Mouse (Mus musculus): Measurements from ENCODE around the gene Eef1g.

The Eef1g gene

DNA sequence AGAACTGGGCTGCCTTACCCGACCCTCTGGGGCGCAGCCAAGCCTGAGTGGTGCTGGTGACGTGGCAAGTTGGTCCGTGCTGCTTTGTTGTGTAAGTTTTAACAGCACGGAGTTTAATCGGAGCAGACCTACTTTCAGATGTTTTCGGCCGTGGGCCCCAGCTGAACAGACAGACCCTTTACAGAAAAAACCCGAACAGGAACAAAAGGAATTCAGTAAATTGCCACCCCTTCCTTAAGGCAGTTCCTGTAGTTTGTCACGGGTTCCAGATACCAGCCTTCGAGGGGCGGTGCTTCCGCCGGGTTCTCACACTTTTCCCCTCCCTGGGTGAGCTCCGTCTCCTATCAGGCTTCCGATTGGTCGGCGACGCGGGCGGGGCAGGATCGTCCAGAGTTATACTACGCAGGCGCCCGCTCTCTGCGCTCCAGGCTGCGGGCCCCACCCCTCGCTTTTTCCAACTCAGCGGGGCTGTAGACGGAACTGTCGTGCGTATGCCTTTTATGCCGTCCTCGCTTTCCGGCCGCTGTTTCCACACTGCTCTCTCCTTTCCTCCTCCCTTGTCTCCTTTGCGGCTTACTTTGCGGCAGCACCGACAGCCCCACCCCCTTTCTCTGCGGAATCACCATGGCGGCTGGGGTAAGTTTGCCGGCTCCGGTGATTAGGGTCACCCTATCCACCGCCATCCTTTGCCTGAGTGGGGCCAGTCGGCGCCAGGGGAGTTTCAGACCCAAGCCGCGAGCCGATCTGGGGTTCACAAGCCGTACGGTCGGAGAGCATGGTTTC, at the start of gene Eef1g:
Eef1g (plus strand) TSS at position 452 of the 783 bp plus-strand sequence.
- DNase-seq, result peak; percentile 100

DNA sequence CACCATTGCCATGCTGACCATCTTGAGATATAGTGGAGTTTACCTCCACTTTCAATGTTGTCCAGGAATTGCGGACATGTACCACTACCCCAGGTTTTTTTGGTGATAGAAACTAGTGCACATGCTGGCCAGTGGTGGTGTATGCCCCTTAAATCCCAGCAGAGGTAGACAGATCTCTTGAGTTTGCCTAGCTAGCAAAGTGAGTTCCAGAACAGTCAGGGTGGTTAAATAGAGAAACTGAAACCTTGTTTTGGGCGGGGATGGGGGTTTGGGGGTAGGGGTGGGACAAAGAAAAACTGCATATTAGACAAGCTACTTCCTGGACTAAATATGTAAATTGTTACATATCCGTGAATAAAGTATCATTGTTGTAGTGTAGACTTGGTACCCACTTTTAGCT, 47.8 kb upstream of the Eef1g start:
- no peak for DNase-seq

DNA sequence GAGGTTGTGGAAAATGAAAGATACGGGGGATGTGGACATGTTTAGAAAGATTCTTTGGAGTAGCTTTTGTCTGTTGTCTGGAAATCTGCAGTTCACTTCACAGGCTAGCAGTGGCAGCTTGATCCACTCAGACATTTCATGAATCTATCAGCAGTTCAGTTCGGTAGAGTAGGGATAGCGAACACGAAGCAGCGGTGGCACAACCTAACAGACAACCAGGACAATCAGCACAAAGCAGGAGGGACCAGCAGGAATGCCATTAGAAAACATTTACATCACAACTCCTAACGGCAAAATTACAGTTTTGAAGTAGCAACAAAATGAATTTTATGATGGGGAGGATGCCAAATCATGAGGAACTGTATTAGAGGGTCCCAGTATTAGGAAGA, 47.2 kb upstream of the Eef1g start:
- no peak for DNase-seq

DNA sequence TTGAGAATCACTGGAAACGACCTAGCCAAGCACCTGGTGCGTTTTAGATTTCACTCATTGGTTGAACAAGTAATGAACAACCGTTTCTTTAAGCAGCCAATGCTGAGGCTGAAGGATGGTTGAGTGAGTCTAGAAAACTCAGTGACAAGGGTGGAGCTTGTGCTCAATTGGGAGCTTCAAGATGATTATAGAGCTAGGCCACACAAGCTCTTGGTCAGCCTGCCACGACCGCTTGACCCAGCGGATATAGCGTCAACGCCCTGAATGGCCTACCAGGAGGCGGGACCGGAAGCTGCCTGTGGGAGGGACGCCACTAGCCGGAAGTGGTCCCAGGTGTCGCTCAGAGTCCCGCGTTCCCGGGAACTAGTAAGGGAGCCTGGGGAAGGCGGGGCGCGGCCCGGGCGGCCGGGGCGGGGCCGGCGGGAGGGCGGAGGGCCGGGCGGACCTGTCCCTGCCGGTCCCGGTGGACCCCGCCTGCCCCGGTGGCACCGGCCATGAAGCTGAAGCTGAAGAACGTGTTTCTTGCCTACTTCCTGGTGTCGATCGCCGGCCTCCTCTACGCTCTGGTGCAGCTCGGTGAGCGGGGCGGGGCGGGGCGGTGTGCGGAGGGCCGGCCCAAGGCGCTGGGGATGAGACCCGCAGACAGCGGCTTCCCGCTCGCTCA, 46.6 kb upstream of the Eef1g start, which contains the start of gene B3gat3:
B3gat3 (plus strand) TSS at position 302 of the 664 bp plus-strand sequence.
- peak; percentile 98 for DNase-seq

DNA sequence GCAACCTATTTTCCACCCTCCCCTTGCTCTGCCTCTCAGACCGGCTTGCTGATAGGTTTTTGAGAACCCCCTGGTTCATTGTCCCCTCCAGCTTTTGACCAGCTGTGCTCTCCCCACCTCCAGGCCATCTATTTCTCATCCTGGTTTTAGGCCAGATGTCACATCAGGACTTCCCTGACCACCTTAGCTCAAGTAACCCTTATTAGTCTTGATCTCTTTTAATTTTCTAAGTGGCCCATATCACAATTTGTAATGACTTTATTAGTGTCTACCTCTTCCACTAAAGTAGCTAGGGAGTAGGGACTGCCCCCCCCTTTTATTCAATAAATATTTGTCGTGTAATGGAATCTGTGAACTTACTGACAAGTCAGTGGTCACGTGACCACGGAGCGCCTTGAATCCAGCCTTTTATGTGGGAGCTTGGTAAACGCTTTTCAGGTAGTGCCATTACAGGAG, 46.0 kb upstream of the Eef1g start:
- peak; percentile 53 for DNase-seq

DNA sequence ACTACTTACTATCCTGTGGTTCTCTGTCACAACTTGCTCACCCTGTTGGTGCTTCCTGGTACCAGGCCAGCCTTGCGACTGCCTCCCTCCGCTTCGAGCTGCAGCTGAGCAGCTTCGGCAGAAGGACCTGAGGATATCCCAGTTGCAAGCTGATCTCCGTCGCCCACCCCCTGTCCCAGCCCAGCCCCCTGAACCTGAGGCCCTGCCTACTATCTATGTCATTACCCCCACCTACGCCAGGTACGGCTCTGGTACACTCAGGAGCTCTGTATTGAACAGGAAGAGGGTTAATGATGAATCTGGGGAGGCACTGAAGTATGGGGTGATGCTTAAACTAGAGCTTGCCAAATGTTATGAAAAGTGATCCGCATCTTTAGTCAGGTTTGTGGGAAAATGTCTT, 45.1 kb upstream of the Eef1g start:
- no peak for DNase-seq

DNA sequence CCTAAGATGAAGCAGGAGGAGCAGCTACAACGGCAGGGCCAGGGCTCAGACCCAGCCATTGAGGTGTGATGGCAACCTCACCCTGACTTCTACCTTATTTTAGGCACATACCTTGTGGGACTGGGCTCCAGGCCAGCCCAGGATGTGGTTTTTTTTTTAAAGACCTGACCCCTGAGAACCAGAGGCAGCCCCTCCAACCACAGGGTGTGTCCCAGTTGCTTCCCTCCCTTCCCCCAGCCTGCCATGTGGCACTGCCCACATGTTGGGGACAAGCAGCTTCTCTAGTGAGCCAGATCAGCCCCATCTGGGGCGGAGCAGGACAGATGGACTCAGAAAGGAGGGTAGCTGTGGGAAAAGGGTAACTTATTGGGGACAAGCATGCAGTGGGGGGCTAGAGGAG, 40.1 kb upstream of the Eef1g start:
- DNase-seq, result no peak

DNA sequence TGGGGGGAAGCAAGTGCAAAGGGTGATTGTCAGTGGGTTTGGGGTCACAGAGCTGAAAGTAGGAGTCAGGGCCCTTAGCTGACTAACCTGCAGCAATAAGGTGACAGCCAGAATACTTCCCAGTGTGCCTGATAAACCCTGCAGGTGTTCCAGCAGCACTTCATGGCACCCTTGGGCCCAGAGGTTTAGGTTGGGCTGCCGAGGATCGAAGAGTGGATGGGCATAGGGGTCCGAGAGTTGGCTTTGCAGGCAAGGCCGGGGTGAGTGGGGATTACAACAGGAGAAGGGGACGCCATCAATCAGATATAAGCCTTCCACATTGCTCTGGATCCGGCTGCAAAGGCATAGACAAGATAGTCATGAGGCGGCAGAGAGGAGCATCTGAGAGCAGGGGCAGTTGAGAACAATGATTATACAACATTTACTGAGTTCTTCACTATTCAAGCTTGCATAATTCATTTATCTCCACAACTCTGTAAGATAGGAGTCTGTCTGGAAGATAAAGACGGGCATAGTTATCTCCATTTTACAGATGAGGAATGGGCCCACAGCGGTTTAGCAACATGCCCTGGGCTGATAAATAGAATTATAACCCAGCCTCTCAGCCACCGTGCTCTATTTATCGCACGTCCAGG, 38.8 kb upstream of the Eef1g start:
- no peak for DNase-seq

DNA sequence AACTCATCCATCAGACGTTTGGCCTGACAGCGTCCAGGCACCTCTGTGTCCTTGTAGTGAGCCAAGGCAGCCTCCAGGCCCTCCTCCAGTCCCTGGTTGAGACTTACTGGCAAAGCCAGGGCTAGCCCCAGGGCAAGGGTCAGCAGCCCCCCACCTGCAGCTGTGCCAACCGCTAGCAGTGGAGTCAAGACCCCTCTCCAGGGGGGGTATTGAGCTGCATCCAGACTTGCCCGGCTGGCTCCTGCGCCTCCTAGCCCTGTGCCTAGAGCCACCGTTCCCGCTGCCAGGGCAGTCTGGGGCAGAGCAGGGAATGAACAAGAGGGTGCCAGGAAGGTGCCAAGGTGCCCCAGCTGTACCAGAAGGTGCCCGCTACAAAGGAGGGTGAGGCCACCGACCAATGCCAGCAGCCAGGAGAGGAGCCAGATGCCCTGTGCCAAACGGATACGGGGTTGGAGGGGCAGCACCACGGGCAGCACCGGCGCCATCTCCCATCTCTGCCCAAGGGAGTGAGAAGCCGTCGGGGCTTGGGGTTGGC, 38.1 kb upstream of the Eef1g start:
- DNase-seq, result no peak

DNA sequence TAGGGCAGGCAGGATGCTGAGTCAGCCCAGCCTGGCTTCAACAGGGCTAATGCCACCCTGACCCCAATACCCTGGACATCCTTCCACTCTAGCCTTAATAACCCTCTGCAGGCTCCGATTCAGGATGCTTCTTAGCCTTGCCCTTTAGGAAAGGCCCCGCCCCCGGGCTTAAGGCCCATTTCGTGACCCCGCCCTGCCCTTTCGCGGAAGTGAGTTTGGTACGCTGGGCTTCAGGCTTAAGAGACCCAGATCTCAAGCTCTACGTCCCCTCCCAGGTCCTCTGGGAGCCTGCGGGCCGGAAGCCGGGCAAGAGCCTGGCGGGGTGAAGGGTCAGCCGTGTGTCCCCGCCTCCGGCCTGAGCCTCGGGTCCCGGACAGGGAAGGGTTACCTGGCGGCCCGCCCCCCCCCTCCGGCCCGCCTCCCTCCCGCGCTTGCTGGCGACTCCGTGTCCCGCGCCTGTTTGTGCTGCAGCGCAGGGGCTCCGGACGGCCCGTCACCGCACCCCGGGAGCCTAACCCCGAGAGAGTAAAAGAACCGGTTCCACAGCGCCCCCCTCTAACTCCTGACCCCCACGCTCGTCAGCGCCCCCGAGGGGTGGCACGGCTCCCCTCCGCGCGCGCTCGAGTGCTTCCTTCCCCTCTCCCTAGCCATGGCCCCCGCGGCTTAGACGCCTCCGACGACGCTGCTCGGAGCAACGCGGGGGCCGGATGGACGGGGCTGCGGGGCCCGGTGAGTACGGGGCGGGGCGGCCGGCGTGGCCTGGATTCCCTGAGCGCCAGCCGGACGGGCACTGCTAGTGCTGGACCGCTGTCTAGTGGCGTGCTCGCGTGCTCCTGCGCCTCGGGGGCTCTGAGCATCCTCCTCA, 37.4 kb upstream of the Eef1g start, which contains the start of the genes Rom1 and Eml3:
Rom1 (minus strand) TSS at position 133 of the 865 bp plus-strand sequence.
Eml3 (plus strand) TSS at position 329 of the 865 bp plus-strand sequence.
- peak; percentile 96 for DNase-seq

DNA sequence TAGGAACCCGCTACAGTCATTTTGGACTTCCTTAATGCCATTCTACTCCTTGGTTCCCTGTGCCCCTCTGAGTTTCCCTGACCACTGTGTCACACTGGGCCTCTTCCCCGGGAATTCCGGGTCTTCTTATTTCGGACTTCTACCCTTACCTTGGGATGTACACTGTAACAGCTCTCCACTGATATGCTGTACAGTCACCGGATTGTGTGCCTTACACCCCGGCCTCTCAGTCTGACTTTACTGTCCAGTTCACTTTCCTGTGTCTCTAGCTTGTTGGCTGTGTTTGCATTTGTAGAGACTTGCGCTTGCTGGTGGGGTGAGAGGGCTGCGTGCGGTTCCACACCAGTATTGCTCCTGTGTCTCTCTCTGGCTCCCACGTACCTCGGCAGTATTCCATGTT, 36.7 kb upstream of the Eef1g start:
- DNase-seq, result no peak

DNA sequence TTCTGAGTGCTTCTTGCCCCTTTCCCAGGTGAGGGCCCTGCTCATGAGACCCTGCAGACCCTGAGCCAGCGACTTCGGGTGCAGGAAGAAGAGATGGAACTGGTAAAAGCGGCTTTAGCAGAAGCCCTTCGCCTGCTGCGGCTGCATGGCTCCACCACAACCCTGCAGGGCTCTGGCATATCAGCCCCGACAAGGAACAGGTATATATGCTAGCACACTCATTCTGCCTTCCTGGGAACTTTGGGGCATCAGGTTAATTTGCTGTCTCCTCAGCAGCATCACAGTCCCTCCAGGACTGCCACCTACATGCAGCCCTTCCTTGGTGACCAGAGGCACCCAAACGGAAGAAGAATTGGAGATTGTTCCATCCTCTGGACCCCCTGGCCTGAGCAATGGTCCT, 36.1 kb upstream of the Eef1g start:
- no peak for DNase-seq

DNA sequence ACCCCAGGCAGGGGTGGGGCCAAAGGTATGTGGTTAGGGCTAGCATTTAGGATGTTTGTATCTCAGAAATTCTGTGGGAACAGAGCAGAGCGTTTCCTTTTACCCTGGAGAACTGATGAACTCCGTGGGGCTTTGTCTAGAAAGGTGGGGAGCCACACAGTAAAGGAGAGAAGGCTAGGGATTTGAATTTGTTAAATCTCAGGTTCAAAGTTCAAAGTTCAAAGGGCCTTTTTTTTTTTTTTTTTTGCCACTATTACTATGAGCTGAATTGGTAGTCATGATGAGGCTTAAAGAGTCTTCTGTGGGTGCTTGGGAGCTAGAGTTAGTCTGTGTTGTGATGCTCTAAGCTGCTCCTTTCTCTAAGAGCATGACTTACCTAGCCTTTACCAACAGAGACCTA, 30.1 kb upstream of the Eef1g start:
- DNase-seq, result no peak

DNA sequence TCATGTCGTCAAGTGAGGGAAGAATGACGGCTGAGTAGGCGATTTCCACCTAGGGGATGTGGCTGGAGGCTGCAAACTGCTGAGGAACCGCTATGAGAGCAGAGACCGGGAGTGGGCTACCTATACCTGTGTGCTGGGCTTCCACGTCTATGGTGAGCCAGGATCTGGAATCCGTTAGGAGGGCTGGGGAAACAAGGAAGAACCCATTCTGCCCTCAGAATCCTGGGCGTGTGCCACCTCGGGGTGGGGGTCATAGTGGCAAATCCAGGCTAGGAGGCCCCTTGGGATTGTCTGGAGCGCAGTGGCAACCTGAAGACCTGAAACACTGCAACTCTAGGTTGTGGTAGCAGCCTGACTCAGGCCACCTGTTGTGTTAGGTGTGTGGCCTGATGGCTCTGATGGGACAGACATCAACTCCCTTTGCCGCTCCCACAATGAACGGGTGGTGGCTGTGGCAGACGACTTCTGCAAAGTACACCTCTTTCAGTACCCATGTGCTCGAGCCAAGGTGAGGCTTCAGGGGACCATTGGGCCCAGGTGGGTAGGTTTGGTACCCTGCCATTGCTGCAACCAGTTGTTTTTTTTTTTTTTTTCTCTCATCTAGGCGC, 26.2 kb upstream of the Eef1g start:
- no peak for DNase-seq

DNA sequence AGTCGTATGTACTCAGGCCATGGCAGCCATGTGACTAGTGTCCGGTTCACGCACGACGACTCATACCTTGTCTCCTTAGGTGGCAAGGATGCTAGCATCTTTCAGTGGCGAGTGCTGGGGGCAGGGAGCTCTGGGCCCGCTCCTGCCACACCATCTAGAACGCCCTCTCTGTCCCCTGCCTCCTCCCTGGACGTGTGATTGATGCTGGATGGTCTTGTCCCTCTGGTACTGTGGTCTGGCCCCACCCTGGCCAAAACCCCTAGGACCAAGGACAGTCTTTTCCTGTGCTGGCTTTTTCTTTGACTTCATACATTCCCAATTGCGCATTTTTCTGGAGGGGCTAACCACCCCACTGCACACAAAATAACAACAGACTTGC, 25.7 kb upstream of the Eef1g start:
- DNase-seq, result no peak

DNA sequence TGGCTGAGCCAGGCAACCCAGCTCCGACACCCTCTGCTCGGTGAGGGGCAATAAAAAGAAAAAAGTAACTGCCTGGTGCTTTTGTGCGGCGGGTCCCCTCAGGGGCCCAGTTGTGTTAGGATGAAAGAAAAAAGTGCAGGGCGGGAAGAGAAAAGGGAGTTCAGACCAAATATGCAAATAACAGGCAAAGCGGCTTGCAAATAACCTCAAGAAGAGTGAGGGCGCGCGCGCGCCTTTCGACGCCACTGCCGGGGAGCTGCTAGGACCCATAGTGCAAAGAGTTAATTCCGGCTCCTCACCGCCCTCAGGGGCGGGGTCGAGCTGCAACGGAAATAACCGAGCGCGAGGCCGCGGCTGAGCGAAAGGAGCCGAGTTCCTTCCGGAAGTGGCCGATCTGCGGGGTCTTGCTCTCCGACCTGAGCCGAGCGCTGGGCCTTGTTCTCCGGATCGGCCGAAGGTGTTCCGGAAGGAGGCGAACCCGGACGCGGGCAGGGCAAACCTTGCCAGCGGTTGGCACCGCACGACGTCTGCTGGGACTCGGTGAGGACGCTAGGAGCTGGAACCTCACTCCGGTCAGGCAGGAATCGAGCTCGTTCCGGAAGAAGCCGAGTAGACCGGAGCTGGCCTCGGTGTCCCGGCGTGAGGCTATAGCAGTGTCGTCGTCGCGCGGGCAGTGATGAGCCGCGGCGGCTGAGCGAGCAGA, 25.2 kb upstream of the Eef1g start, which contains the start of gene Mta2:
Mta2 (plus strand) TSS at position 361 of the 703 bp plus-strand sequence.
- DNase-seq, result peak; percentile 96

DNA sequence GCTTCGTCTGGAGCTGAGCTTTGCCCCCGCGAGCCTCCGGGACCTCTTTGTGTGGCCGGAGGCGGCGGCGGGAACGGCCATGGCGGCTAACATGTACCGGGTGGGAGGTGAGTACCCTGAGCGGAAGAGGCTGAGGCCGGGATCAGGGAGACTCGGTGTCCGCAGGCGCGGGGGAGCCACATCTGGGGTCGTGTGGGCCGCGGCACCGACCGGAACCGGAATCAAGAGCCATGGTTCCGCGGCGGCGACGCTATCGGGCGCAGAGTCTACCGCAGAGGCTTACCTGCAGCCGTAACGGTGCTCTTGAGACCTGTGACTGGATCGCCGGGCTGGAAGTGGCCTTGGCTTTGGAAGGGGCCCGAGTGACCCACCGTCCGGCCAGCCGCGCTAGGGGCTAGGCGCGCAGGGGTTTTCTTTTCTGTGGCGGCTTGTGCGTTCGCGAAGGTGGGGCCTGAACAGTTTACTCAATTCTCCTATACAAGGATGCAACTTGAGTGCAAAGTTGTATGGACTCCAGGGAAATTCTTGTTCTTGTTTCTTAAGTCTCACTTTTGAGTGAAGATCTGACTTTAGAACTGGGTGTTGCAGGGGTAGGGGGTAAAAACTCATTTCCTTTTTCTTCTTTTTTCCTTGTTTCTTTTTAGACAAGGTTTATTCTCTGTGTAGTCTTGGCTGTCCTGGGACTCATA, 24.4 kb upstream of the Eef1g start:
- peak; percentile 59 for DNase-seq

DNA sequence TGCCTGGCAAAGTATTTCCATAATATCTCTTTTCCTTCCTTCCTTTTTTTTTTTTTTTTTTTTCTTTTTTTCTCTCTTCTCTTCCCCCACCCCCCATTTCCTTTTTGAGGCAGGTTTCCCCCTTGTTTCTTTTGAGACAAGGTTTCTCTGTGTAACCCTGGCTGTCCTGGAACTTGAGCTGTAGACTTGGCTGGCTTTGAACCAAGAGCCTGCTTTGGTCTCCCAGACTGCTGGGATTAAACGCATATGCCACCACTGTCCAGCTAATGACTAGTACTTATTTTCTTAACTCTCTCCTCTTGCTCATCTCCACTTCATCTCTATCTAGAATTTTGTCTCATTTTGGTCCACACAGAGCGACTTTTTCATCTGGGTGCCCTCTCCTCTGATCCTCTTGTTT, 23.8 kb upstream of the Eef1g start:
- DNase-seq, result no peak

DNA sequence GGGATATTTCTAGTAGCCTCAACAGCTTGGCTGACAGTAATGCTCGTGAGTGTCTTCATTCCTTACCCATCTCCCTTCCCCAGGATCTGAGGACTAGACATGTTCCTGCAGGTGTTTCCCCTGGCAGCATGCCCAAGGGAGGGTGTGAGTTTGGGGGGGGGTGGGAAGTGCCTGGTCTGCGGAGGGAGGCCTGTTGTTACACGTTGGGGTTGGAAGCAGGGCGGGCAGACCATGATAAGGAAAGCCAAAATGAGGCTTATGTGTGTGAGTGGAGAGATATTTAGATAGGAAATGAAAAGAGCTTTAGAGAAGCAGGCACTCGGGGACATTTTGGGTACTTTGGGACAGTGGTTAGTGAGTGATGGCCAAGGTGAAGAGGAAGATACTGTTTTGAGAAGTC, 22.8 kb upstream of the Eef1g start:
- DNase-seq, result no peak

DNA sequence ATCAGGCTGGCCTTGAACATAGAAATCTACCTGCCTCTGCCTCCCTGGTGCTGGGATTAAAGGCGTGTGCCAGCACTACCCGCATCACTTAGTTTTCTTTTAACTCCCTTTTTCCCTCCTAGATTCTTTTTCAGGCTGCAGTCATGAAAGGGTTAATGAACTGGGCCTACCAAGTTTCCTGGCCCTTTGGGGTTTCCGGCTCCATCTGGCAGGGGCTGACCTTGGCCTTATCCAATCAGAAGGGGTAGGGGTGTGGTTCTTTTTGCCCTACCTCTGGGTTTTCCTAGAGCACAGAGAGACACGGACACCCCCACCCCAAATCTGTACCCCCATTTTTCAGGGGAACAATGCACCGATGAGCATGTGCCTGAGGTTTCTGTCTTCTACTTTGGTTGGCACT, 22.1 kb upstream of the Eef1g start:
- DNase-seq, result peak; percentile 83

DNA sequence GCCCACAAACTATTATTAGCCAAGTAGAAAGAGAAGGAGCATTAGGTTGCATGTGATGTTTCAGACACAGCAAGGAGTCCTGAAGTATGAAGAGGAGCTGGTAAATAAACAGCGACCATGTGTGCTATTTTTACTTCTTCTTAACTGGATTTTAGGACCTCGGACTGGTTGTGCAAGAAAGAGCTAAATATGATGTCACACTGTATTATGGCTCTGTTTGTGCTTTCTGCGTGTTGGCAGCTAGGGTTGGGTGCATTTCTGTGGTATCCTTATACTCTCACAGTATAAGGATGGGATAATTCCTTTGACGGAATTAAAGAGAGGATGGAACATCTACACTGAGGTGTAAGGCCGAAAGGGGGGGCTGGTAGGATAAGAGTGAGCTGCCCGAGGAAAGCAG, 21.6 kb upstream of the Eef1g start:
- DNase-seq, result no peak
